Mouse (Mus musculus) neural tube, embryonic 11.5 days (tissue): ENCODE results near the gene Tfap2e. TPM values are rescaled to one million over a fixed set of nuclear protein-coding genes. Genes with fewer than 3 reads are reported as not detected.
A peak's percentile ranks its signal among the peaks of the same experiment; 100 is the strongest.

Source experiments
- ATAC-seq: fragments of 200-750 bp; cut with Nextera tagmentation; 2 replicates; pipeline ENCODE4 v1.8.0; 2017; ENCODE audit warnings: moderate number of reproducible peaks, mild to moderate bottlenecking, moderate TSS enrichment, moderate library complexity; ENCODE audit not compliant: insufficient read depth, low FRiP score, low TSS enrichment
- DNase-seq: peaks from one replicate; pipeline ENCODE4 v3.0.0-alpha.2; 2015; ENCODE audit warnings: low spot score
- H3K27ac ChIP-seq: fragments of 300-500 bp; sonication (generic); 2 replicates; pipeline ENCODE4 v1.5.1; 2014; ENCODE audit warnings: low read depth, mild to moderate bottlenecking, low read length
- H3K27me3 ChIP-seq: fragments of 300-500 bp; sonication (generic); 2 replicates; pipeline ENCODE4 v1.6.1; 2014; ENCODE audit warnings: mild to moderate bottlenecking, low read length, mixed read lengths; ENCODE audit not compliant: control insufficient read depth, insufficient read depth
- H3K36me3 ChIP-seq: fragments of 300-500 bp; sonication (generic); 2 replicates; pipeline ENCODE4 v1.6.1; 2014; ENCODE audit warnings: mild to moderate bottlenecking, low read length, moderate library complexity, mixed read lengths; ENCODE audit not compliant: control insufficient read depth, insufficient read depth
- H3K4me1 ChIP-seq: fragments of 300-500 bp; sonication (generic); 2 replicates; pipeline ENCODE4 v1.6.1; 2014; ENCODE audit warnings: low read length, mixed read lengths; ENCODE audit not compliant: control insufficient read depth, insufficient read depth
- H3K4me2 ChIP-seq: fragments of 300-500 bp; sonication (generic); 2 replicates; pipeline ENCODE4 v1.6.1; 2014; ENCODE audit warnings: low read depth, mild to moderate bottlenecking, moderate library complexity
- H3K4me3 ChIP-seq: fragments of 300-500 bp; sonication (generic); 2 replicates; pipeline ENCODE4 v1.5.1; 2014; ENCODE audit warnings: low read depth, low read length
- H3K9ac ChIP-seq: fragments of 300-500 bp; sonication (generic); 2 replicates; pipeline ENCODE4 v1.6.1; 2014; ENCODE audit warnings: mild to moderate bottlenecking, low read length
- H3K9me3 ChIP-seq: fragments of 300-500 bp; sonication (generic); 2 replicates; pipeline ENCODE4 v1.6.1; 2016; ENCODE audit warnings: low read length; ENCODE audit not compliant: control insufficient read depth
- WGBS: fragments of 180-500 bp; shearing (Covaris S2); extraction: QIAGEN DNeasy Blood & Tissue Kit; methylation state at CpG from one replicate; pipeline ENCODE4 v1.1.7; 2014; 5-methylcytosine and 5-hydroxymethylcytosine counted together
- polyA plus RNA-seq: library from polyadenylated mRNA; unstranded; fragments of >200 nt; fragmentation: Nextera tagmentation; extraction: Ambion mirVana; gene quantifications from 2 replicates; pipeline ENCODE4 v1.2.1, GENCODE M21; 2014

The Tfap2e gene
- polyA plus RNA-seq, 1 experiment from 2014 or later = 0.11 TPM

DNA sequence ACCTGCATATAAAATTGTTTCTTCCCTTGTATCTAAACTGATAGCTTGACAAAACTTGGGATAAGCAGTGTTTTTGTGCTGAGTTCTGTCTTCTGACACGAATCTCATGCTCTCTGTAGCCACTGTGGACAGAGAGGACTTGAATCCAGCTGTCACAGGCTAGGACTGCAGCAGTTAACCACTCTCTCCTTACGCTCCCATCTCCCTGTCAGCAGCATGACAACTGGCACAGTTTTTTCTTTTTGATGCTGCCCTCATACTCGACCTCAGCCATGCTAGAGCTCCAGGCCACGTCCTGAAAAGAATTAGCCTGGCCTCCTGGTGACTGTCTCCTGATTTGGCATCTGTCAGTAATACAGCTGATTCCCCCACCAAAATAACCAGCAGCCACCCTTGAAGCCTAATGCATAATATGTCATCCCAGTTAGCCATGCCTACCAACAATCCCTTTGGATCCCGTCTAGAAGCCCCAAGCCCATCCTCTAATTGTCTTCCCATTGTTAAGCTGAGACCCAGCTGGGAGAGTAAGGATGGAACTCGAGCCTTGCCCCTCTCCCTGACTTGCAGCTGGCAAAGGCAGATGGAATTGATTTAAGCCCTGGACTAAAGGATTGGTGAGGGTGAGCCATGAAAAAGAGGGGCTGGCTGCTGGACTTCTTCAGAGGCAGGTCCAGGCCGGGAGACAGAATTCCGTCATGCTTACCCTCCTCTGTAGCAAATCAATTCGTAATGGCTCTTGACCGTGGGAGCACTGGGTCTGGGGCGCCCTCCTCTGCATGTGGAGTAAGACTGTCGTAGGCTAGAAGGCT, 29.2 kb downstream of the Tfap2e start:
- H3K4me1 ChIP-seq = peaks cover 19% of the 10 kb centered on the region
- ATAC-seq (peak; percentile 95), DNase-seq (peak; percentile 79)
- H3K36me3 ChIP-seq = peaks cover 9% of the 10 kb centered on the region
- no peak overlapping the region for H3K9ac ChIP-seq
- no peaks in the 10 kb centered on the region for H3K27me3 ChIP-seq
- 37% methylated on average over 12 of the region's 12 CpGs for WGBS
- no peak overlapping the region for H3K4me2 ChIP-seq
- H3K9me3 ChIP-seq = no peaks in the 10 kb centered on the region
- no peak overlapping the region for H3K4me3 ChIP-seq
- peak overlapping the region; percentile 67 for H3K27ac ChIP-seq

DNA sequence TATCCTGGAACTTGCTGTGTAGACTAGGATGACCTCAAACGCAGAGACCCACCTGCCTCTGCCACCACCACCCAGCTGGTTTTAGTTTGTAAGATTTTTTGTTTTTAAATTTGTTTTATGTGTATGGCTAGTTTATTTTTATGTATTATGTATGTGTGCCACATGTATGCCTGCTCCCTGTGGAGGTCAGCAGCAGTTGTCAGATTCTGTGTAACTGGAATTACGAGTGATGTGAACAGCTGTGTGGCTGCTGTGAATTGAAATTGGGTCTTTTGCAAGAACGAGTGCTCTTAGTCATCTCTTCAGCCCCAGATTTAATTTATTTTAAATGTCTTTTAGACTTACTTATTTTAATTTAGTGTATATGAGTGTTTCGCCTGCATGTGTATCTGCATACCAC, 39.1 kb downstream of the Tfap2e start:
- no peak overlapping the region for H3K4me2 ChIP-seq
- ATAC-seq (no peak), DNase-seq (no peak)
- peaks cover 2% of the 10 kb centered on the region for H3K36me3 ChIP-seq
- no peaks in the 10 kb centered on the region for H3K9me3 ChIP-seq
- no peaks in the 10 kb centered on the region for H3K27me3 ChIP-seq
- no peak overlapping the region for H3K9ac ChIP-seq
- WGBS = 91% methylated on average over 4 of the region's 4 CpGs
- no peak overlapping the region for H3K27ac ChIP-seq
- no peak overlapping the region for H3K4me3 ChIP-seq
- no peaks in the 10 kb centered on the region for H3K4me1 ChIP-seq

GRCm38 (mm10) chr4:126693021-126693420, 43.0 kb downstream of the Tfap2e start:
- no peak overlapping the region for H3K4me2 ChIP-seq
- H3K27me3 ChIP-seq = no peaks in the 10 kb centered on the region
- H3K4me1 ChIP-seq = no peaks in the 10 kb centered on the region
- H3K9me3 ChIP-seq = no peaks in the 10 kb centered on the region
- ATAC-seq (no peak), DNase-seq (no peak)
- no peak overlapping the region for H3K4me3 ChIP-seq
- WGBS = 88% methylated on average over 5 of the region's 5 CpGs
- no peak overlapping the region for H3K9ac ChIP-seq
- no peak overlapping the region for H3K27ac ChIP-seq
- peaks cover 5% of the 10 kb centered on the region for H3K36me3 ChIP-seq

- WGBS = 88% methylated on average over 2 of the region's 2 CpGs
- no peaks in the 10 kb centered on the region for H3K9me3 ChIP-seq
- H3K4me1 ChIP-seq = no peaks in the 10 kb centered on the region
- no peak overlapping the region for H3K27ac ChIP-seq
- peaks cover 6% of the 10 kb centered on the region for H3K36me3 ChIP-seq
- no peak overlapping the region for H3K4me2 ChIP-seq
- DNase-seq (no peak), ATAC-seq (no peak)
- H3K27me3 ChIP-seq = no peaks in the 10 kb centered on the region
- no peak overlapping the region for H3K4me3 ChIP-seq
- no peak overlapping the region for H3K9ac ChIP-seq
Measured at GRCm38 (mm10) chr4:126689457-126689856, 46.6 kb downstream of the Tfap2e start.

- Histone ChIP-seq H3K9ac (no peak overlapping the region), H3K27me3 (no peaks in the 10 kb centered on the region), H3K4me3 (no peak overlapping the region), H3K36me3 (peaks cover 2% of the 10 kb centered on the region), H3K27ac (no peak overlapping the region), H3K4me1 (0 out of 2 replicates have a peak, but pooled peaks cover 2% of the 10 kb centered on the region), H3K9me3 (no peaks in the 10 kb centered on the region), H3K4me2 (no peak overlapping the region)
- 87% methylated on average over 3 of the region's 3 CpGs for WGBS
- ATAC-seq (no peak), DNase-seq (no peak)
Measured at GRCm38 (mm10) chr4:126683084-126683483, 53.0 kb downstream of the Tfap2e start.

- H3K27ac ChIP-seq = no peak overlapping the region
- H3K4me1 ChIP-seq = 0 out of 2 replicates have a peak, but pooled peaks cover 4% of the 10 kb centered on the region
- no peak overlapping the region for H3K4me3 ChIP-seq
- DNase-seq (no peak), ATAC-seq (no peak)
- H3K27me3 ChIP-seq = no peaks in the 10 kb centered on the region
- no peak overlapping the region for H3K9ac ChIP-seq
- H3K9me3 ChIP-seq = no peaks in the 10 kb centered on the region
- WGBS = 91% methylated on average over 5 of the region's 5 CpGs
- H3K4me2 ChIP-seq = no peak overlapping the region
- no peaks in the 10 kb centered on the region for H3K36me3 ChIP-seq
Measured at GRCm38 (mm10) chr4:126682298-126682697, 53.7 kb downstream of the Tfap2e start.

DNA sequence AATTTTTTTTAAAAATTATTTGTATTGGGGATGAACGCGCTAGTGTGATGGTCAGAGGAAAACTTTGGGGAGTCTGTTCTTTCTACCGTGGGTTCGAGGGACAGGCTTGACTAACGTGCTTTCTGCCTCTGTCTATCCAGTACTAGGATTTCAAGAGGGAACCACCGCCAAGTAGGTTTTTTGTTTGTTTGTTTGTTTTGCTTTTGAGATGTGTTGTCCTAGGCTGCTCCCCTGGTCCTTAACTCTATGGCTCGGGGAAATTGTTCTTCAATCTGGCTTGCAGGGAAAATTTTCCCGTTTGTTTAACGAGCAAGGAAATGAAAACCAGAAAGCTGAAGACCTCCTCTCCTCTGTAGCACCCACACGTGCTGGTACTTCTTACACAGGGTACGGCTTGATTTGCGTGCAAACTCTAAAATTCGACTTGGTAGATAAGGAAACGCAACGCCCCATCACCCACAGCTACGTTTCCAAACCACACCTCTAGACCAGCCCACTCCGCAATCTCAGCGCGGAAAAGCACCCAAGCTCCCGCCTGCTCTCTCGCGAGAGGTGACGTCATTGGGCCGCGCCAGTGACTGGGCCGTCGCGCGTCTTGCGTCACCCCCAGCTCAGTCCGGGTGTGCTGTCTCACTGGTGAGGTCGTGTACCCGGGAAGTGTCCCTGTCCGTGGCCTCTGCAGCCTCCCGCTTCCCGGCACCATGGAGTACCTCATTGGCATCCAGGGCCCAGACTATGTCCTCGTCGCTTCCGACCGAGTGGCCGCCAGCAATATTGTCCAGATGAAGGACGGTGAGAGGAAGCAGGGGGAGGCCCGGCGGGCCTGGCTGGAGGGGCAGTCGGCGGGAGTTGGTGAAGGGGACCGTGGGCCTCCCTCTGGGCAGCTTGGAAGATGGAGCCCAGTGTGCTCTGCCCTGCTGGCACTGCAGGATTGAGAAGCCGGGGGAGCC, 58.7 kb downstream of the Tfap2e start, which contains the start of gene Psmb2:
Gene Psmb2 (plus strand): TSS at position 577 of the 950 bp plus-strand sequence.
- H3K9me3 ChIP-seq = no peaks in the 10 kb centered on the region
- H3K27ac ChIP-seq = peak within 1 kb of the TSS; percentile 62
- H3K4me2 ChIP-seq = peak within 1 kb of the TSS; percentile 91
- no peaks in the 10 kb centered on the region for H3K36me3 ChIP-seq
- peak within 1 kb of the TSS; percentile 99 for H3K4me3 ChIP-seq
- H3K4me1 ChIP-seq = 0 out of 2 replicates have a peak, but pooled peaks cover 4% of the 10 kb centered on the region
- no peaks in the 10 kb centered on the region for H3K27me3 ChIP-seq
- DNase-seq (peak; percentile 99), ATAC-seq (peak; percentile 94)
- H3K9ac ChIP-seq = peak within 1 kb of the TSS; percentile 96
- WGBS = 3% methylated on average over 48 of the region's 48 CpGs

- H3K27me3 ChIP-seq = no peaks in the 10 kb centered on the region
- no peaks in the 10 kb centered on the region for H3K4me1 ChIP-seq
- no peak overlapping the region for H3K4me3 ChIP-seq
- no peak overlapping the region for H3K9ac ChIP-seq
- no peak for DNase-seq
- no peak overlapping the region for H3K4me2 ChIP-seq
- no peaks in the 10 kb centered on the region for H3K9me3 ChIP-seq
- no peak for ATAC-seq
- WGBS = 86% methylated on average over 2 of the region's 2 CpGs
- H3K36me3 ChIP-seq = no peaks in the 10 kb centered on the region
- H3K27ac ChIP-seq = no peak overlapping the region
Measured at GRCm38 (mm10) chr4:126667075-126667474, 69.0 kb downstream of the Tfap2e start.
